Comparison of ENCODE assay signal across 21 mouse cellular contexts in genomic region chr1:133317149-133317548, GRCm38 (mm10). TPM values are rescaled to one million over a fixed set of nuclear protein-coding genes. Genes with fewer than 3 reads are reported as not detected.
A peak's percentile ranks its signal among the peaks of the same experiment; 100 is the strongest.
DNase-seq lines count a peak whose midpoint lies in the region; ATAC-seq and TF ChIP-seq lines count a peak whose summit lies in the region.
"Had no signal": no experiment of that assay in that cellular context is flagged by ENCODE, and none has a peak within 500 bp of the region (broad histone marks: within the 10 kb centered on the region; RNA-seq: fewer than 3 reads in every experiment).

No protein-coding gene starts in this region.

- peak; percentile 32 for TF ChIP-seq RAD21 in MEL (IDR thresholded peaks at IDR 0.05; ENCODE audit: low read depth, low read length)

- no peaks in the 10 kb centered on the region for H3K4me1 ChIP-seq in kidney, postnatal 0 days (replicated peaks; ENCODE audit: insufficient read depth, low read length)
- H3K4me1 ChIP-seq in kidney, embryonic 16.5 days (ENCODE audit: insufficient read depth, low read length), result peaks cover under 1% of the 10 kb centered on the region; the same call in 1 of the 2 replicates
- peaks cover 6% of the 10 kb centered on the region; the same call in 1 of the 2 replicates for H3K4me1 ChIP-seq in midbrain, embryonic 14.5 days (ENCODE audit: control insufficient read depth, insufficient read depth, low read length)
- peaks cover 7% of the 10 kb centered on the region for H3K4me1 ChIP-seq in midbrain, embryonic 13.5 days (replicated peaks)
- H3K4me1 ChIP-seq in MEL (ENCODE audit: control insufficient read depth in 1 of 2, insufficient read depth in 2 of 2, low read length in 2 of 2), result peaks cover 0 to 9% of the 10 kb centered on the region in 2 experiments; a peak in 1 of 4 replicates
- H3K4me1 ChIP-seq: intestine, embryonic 15.5 days had no signal

- H3K4me3 ChIP-seq in kidney, postnatal 0 days (replicated peaks; ENCODE audit: low read depth, low read length), result no peak overlapping the region
- no peak overlapping the region for H3K4me3 ChIP-seq in kidney, embryonic 16.5 days (ENCODE audit: low read length)
- no peak overlapping the region for H3K4me3 ChIP-seq in midbrain, embryonic 14.5 days (replicated peaks; ENCODE audit: low read depth, low read length)
- H3K4me3 ChIP-seq in midbrain, embryonic 13.5 days (replicated peaks), result no peak overlapping the region
- H3K4me3 ChIP-seq in MEL (ENCODE audit: control insufficient read depth in 1 of 2, insufficient read depth in 1 of 2, low read depth in 2 of 2, low read length in 2 of 2), result no peak overlapping the region
- H3K4me3 ChIP-seq: heart, embryonic 12.5 days; intestine, embryonic 15.5 days; megakaryocyte, embryonic 14.5 days; neural tube, embryonic 15.5 days had no signal

- no peak overlapping the region for H3K27ac ChIP-seq in kidney, postnatal 0 days
- H3K27ac ChIP-seq in kidney, embryonic 16.5 days (ENCODE audit: low read length), result no peak overlapping the region
- H3K27ac ChIP-seq in midbrain, embryonic 14.5 days (replicated peaks; ENCODE audit: low read depth, low read length), result no peak overlapping the region
- no peak overlapping the region for H3K27ac ChIP-seq in midbrain, embryonic 13.5 days
- H3K27ac ChIP-seq in MEL (ENCODE audit: control insufficient read depth, low read depth, low read length), result no peak overlapping the region
- H3K27ac ChIP-seq: intestine, embryonic 15.5 days; liver, embryonic 14.5 days; neural tube, embryonic 15.5 days had no signal

- no peak for TF ChIP-seq EP300 in MEL (IDR thresholded peaks at IDR 0.05; ENCODE audit: low read depth in 1 of 2, low read length in 2 of 2)

- peak; percentile 63 for TF ChIP-seq CTCF in kidney, postnatal 0 days (IDR thresholded peaks at IDR 0.05; ENCODE audit: low read depth)
- peak; percentile 33 to 59 (median 41); a peak in 5 of 6 replicates for TF ChIP-seq CTCF in MEL (IDR thresholded peaks at IDR 0.05 in 2 of 3, conservative IDR thresholded peaks at IDR 0.05 in 1 of 3; ENCODE audit: control insufficient read depth in 1 of 3, insufficient read depth in 1 of 3, low read depth in 2 of 3, low read length in 3 of 3, poor library complexity in 1 of 3, severe bottlenecking in 1 of 3)

- no peak overlapping the region for H3K4me2 ChIP-seq in kidney, postnatal 0 days (ENCODE audit: low read length)
- no peak overlapping the region for H3K4me2 ChIP-seq in kidney, embryonic 16.5 days (replicated peaks; ENCODE audit: low read depth, low read length)
- no peak overlapping the region for H3K4me2 ChIP-seq in midbrain, embryonic 14.5 days (ENCODE audit: low read length)
- no peak overlapping the region for H3K4me2 ChIP-seq in midbrain, embryonic 13.5 days (replicated peaks)
- H3K4me2 ChIP-seq: heart, embryonic 12.5 days; intestine, embryonic 15.5 days; neural tube, embryonic 15.5 days had no signal

- TF ChIP-seq POLR2A in MEL (IDR thresholded peaks at IDR 0.05; ENCODE audit: control insufficient read depth in 1 of 2, insufficient read depth in 1 of 2, low read depth in 1 of 2, low read length in 2 of 2, poor library complexity in 1 of 2), result no peak

- WGBS in kidney, postnatal 0 days, result 82% methylated on average over 1 of the region's 1 CpGs
- WGBS in kidney, embryonic 16.5 days, result 86% methylated on average over 1 of the region's 1 CpGs
- whole genome bisulfite sequencing in midbrain, embryonic 14.5 days, result 86% methylated on average over 1 of the region's 1 CpGs
- WGBS in midbrain, embryonic 13.5 days, result 72% methylated on average over 1 of the region's 1 CpGs

- no peaks in the 10 kb centered on the region for H3K9me3 ChIP-seq in kidney, postnatal 0 days (replicated peaks; ENCODE audit: low read length)
- H3K9me3 ChIP-seq in kidney, embryonic 16.5 days (ENCODE audit: low read length), result peaks cover 6% of the 10 kb centered on the region; the same call in 1 of the 2 replicates
- no peaks in the 10 kb centered on the region for H3K9me3 ChIP-seq in midbrain, embryonic 14.5 days (ENCODE audit: control insufficient read depth, low read length)
- no peaks in the 10 kb centered on the region for H3K9me3 ChIP-seq in midbrain, embryonic 13.5 days
- no peaks in the 10 kb centered on the region for H3K9me3 ChIP-seq in MEL (replicated peaks; ENCODE audit: insufficient read depth, low read length)
- H3K9me3 ChIP-seq: heart, embryonic 12.5 days; intestine, embryonic 15.5 days; neural tube, embryonic 15.5 days had no signal

- no peaks in the 10 kb centered on the region for H3K27me3 ChIP-seq in kidney, postnatal 0 days (ENCODE audit: insufficient read depth, low read length)
- H3K27me3 ChIP-seq in kidney, embryonic 16.5 days (ENCODE audit: insufficient read depth, low read length), result no peaks in the 10 kb centered on the region
- H3K27me3 ChIP-seq in midbrain, embryonic 14.5 days (ENCODE audit: control insufficient read depth, insufficient read depth, low read length), result no peaks in the 10 kb centered on the region
- H3K27me3 ChIP-seq in midbrain, embryonic 13.5 days, result no peaks in the 10 kb centered on the region; the same call in 1 of the 2 replicates
- peaks cover 0 to 2% of the 10 kb centered on the region in 2 experiments; a peak in 1 of 4 replicates for H3K27me3 ChIP-seq in MEL (ENCODE audit: control insufficient read depth in 1 of 2, insufficient read depth in 2 of 2, low read length in 2 of 2)
- H3K27me3 ChIP-seq: heart, embryonic 12.5 days; intestine, embryonic 15.5 days; neural tube, embryonic 15.5 days had no signal

- no peaks in the 10 kb centered on the region for H3K79me2 ChIP-seq in MEL (ENCODE audit: control insufficient read depth, insufficient read depth, low read length, poor library complexity)

- ATAC-seq in kidney, postnatal 0 days (replicated peaks; ENCODE audit: low FRiP score, low read depth), result no peak
- no peak for ATAC-seq in kidney, embryonic 16.5 days (ENCODE audit: low FRiP score, low TSS enrichment)
- ATAC-seq in midbrain, embryonic 14.5 days (ENCODE audit: low FRiP score, low TSS enrichment), result no peak
- ATAC-seq in midbrain, embryonic 13.5 days, result no peak
- ATAC-seq: intestine, embryonic 15.5 days had no signal

- H3K36me3 ChIP-seq in kidney, postnatal 0 days (ENCODE audit: insufficient read depth, low read length), result no peaks in the 10 kb centered on the region
- no peaks in the 10 kb centered on the region for H3K36me3 ChIP-seq in kidney, embryonic 16.5 days (ENCODE audit: insufficient read depth, low read length)
- H3K36me3 ChIP-seq in midbrain, embryonic 14.5 days (ENCODE audit: control insufficient read depth, insufficient read depth, low read length), result no peaks in the 10 kb centered on the region
- no peaks in the 10 kb centered on the region for H3K36me3 ChIP-seq in midbrain, embryonic 13.5 days
- peaks cover 0 to 2% of the 10 kb centered on the region in 2 experiments; a peak in 1 of 4 replicates for H3K36me3 ChIP-seq in MEL (ENCODE audit: control insufficient read depth in 1 of 2, insufficient read depth in 2 of 2, low read length in 2 of 2)
- H3K36me3 ChIP-seq: G1E; heart, embryonic 12.5 days; intestine, embryonic 15.5 days; neural tube, embryonic 15.5 days had no signal

- DNase-seq in kidney, postnatal 0 days (ENCODE audit: low spot score), result no peak
- peak; percentile 41 for DNase-seq in midbrain, embryonic 14.5 days
- DNase-seq in MEL (ENCODE audit: low read depth, low spot score), result peak; percentile 39
- no peak for DNase-seq in frontal cortex, postnatal 14 days (ENCODE audit: low spot score in 2 of 2)
- DNase-seq in cerebellum, adult 11-12 months, result no peak
- DNase-seq: adrenal gland, postnatal 25 days; cerebellum, postnatal 36 days; gastrocnemius, postnatal 25 days; kidney, postnatal 36 days; left cerebral cortex, postnatal 4 days had no signal

- no peak overlapping the region for H3K9ac ChIP-seq in kidney, postnatal 0 days (ENCODE audit: low read depth, low read length)
- no peak overlapping the region for H3K9ac ChIP-seq in kidney, embryonic 16.5 days (replicated peaks; ENCODE audit: low read length)
- H3K9ac ChIP-seq in midbrain, embryonic 14.5 days (replicated peaks; ENCODE audit: low read length), result no peak overlapping the region
- no peak overlapping the region for H3K9ac ChIP-seq in midbrain, embryonic 13.5 days (replicated peaks)
- H3K9ac ChIP-seq in MEL (ENCODE audit: control insufficient read depth, low read depth, low read length, poor library complexity, severe bottlenecking), result no peak overlapping the region
- H3K9ac ChIP-seq: heart, embryonic 12.5 days; intestine, embryonic 15.5 days; liver, embryonic 14.5 days; neural tube, embryonic 15.5 days had no signal

RNA-seq across cellular contexts. Expression of gene Kiss1, which starts 4.5 kb away (rescaled TPM):
- polyA plus RNA-seq in kidney, postnatal 0 days (2015; fragmentation: Nextera tagmentation; extraction: Ambion mirVana), result not detected in 2 replicates
- polyA plus RNA-seq in kidney, embryonic 16.5 days (2015; fragmentation: Nextera tagmentation; extraction: Ambion mirVana), result not detected in 2 replicates
- not detected in 2 replicates for polyA plus RNA-seq in midbrain, embryonic 14.5 days (2014; fragmentation: Nextera tagmentation; extraction: Ambion mirVana)
- polyA plus RNA-seq in midbrain, embryonic 13.5 days (2015; fragmentation: Nextera tagmentation; extraction: Ambion mirVana), result not detected in 2 replicates
- total RNA-seq in MEL (2012; rRNA removed), result not detected in 2 replicates
- polyA plus RNA-seq in MEL (2012; ENCODE audit: insufficient read depth in 1 of 2, insufficient read length in 2 of 2, low read depth in 1 of 2, low replicate concordance in 2 of 2, missing spikeins in 1 of 2), result not detected
- total RNA-seq: adrenal gland, postnatal 25 days; G1E; gastrocnemius, postnatal 25 days; layer of hippocampus, postnatal 14 days; left cerebral cortex, postnatal 4 days had no signal
- polyA plus RNA-seq: embryonic facial prominence, embryonic 11.5 days; G1E; heart, embryonic 12.5 days; hindbrain, embryonic 11.5 days; intestine, embryonic 15.5 days; liver, embryonic 14.5 days; neural tube, embryonic 15.5 days had no signal

RNA-seq across cellular contexts. Expression of gene Golt1a, which starts 7.5 kb away (rescaled TPM):
- 15.4 and 20.6 TPM in 2 replicates for polyA plus RNA-seq in kidney, postnatal 0 days (2015; fragmentation: Nextera tagmentation; extraction: Ambion mirVana)
- 7.9 and 8.0 TPM in 2 replicates for polyA plus RNA-seq in kidney, embryonic 16.5 days (2015; fragmentation: Nextera tagmentation; extraction: Ambion mirVana)
- polyA plus RNA-seq in midbrain, embryonic 14.5 days (2014; fragmentation: Nextera tagmentation; extraction: Ambion mirVana), result not detected in 2 replicates
- not detected in 2 replicates for polyA plus RNA-seq in midbrain, embryonic 13.5 days (2015; fragmentation: Nextera tagmentation; extraction: Ambion mirVana)
- not detected in 2 replicates for total RNA-seq in MEL (2012; rRNA removed)
- not detected for polyA plus RNA-seq in MEL (2012; ENCODE audit: insufficient read depth in 1 of 2, insufficient read length in 2 of 2, low read depth in 1 of 2, low replicate concordance in 2 of 2, missing spikeins in 1 of 2)
- total RNA-seq: G1E; gastrocnemius, postnatal 25 days; layer of hippocampus, postnatal 14 days had no signal
- polyA plus RNA-seq: embryonic facial prominence, embryonic 11.5 days; G1E; heart, embryonic 12.5 days; hindbrain, embryonic 11.5 days; neural tube, embryonic 15.5 days had no signal

RNA-seq across cellular contexts. Expression of gene Ren1, which starts 33.2 kb away (rescaled TPM):
- 463 and 484 TPM in 2 replicates for polyA plus RNA-seq in kidney, postnatal 0 days (2015; fragmentation: Nextera tagmentation; extraction: Ambion mirVana)
- polyA plus RNA-seq in kidney, embryonic 16.5 days (2015; fragmentation: Nextera tagmentation; extraction: Ambion mirVana), result 412 and 490 TPM in 2 replicates
- not detected in 2 replicates for polyA plus RNA-seq in midbrain, embryonic 14.5 days (2014; fragmentation: Nextera tagmentation; extraction: Ambion mirVana)
- polyA plus RNA-seq in midbrain, embryonic 13.5 days (2015; fragmentation: Nextera tagmentation; extraction: Ambion mirVana), result not detected in 2 replicates
- total RNA-seq in MEL (2012; rRNA removed), result 6.9 and 7.1 TPM in 2 replicates
- 10 to 100 TPM in 1 of 2 experiments, not detected in 1; 16.8 TPM for polyA plus RNA-seq in MEL (2012; ENCODE audit: insufficient read depth in 1 of 2, insufficient read length in 2 of 2, low read depth in 1 of 2, low replicate concordance in 2 of 2, missing spikeins in 1 of 2)
- total RNA-seq: G1E; gastrocnemius, postnatal 25 days; left cerebral cortex, postnatal 4 days had no signal
- polyA plus RNA-seq: embryonic facial prominence, embryonic 11.5 days; G1E had no signal

RNA-seq across cellular contexts. Expression of gene Etnk2, which starts 46.2 kb away (rescaled TPM):
- polyA plus RNA-seq in kidney, postnatal 0 days (2015; fragmentation: Nextera tagmentation; extraction: Ambion mirVana), result 4.4 and 5.1 TPM in 2 replicates
- polyA plus RNA-seq in kidney, embryonic 16.5 days (2015; fragmentation: Nextera tagmentation; extraction: Ambion mirVana), result 3.9 and 4.9 TPM in 2 replicates
- polyA plus RNA-seq in midbrain, embryonic 14.5 days (2014; fragmentation: Nextera tagmentation; extraction: Ambion mirVana), result 11.2 and 15.6 TPM in 2 replicates
- 7.3 and 7.6 TPM in 2 replicates for polyA plus RNA-seq in midbrain, embryonic 13.5 days (2015; fragmentation: Nextera tagmentation; extraction: Ambion mirVana)
- 0.08 TPM in 1 of 2 replicates, not detected in the other for total RNA-seq in MEL (2012; rRNA removed)
- under 1 TPM in 1 of 2 experiments, not detected in 1; 0.06 TPM for polyA plus RNA-seq in MEL (2012; ENCODE audit: insufficient read depth in 1 of 2, insufficient read length in 2 of 2, low read depth in 1 of 2, low replicate concordance in 2 of 2, missing spikeins in 1 of 2)
- polyA plus RNA-seq: G1E had no signal

Comparison
In these comparisons a context has a peak if more than half of its experiments do, and no peak if none do; other contexts are left out.
1. DNase-seq: peak in midbrain, embryonic 14.5 days (single experiment) and MEL (single experiment); none in kidney, postnatal 0 days (single experiment), frontal cortex, postnatal 14 days (0 of 2) and cerebellum, adult 11-12 months (single experiment).
2. RNA of gene Ren1, which starts 33.2 kb away (polyA plus RNA-seq): 412 to 490 TPM in kidney, embryonic 16.5 days and 463 to 484 TPM in kidney, postnatal 0 days; 16.8 TPM in MEL, not detected in midbrain, embryonic 13.5 days and not detected in midbrain, embryonic 14.5 days; every median in the first group is over 10 times any median in the second.